ENCODE assay signal across 8 mouse cellular contexts in genomic region chr2:30954797-30955196, GRCm38 (mm10). TPM values are rescaled to one million over a fixed set of nuclear protein-coding genes. Genes with fewer than 3 reads are reported as not detected.
DNase-seq lines count a peak whose midpoint lies in the region; ATAC-seq lines count a peak whose summit lies in the region.
"Had no signal": no experiment of that assay in that cellular context is flagged by ENCODE, and none has a peak within 500 bp of the region (broad histone marks: within the 10 kb centered on the region; RNA-seq: fewer than 3 reads in every experiment).

No protein-coding gene starts in this region.

- peaks cover 20% of the 10 kb centered on the region for H3K4me1 ChIP-seq in forebrain, embryonic 16.5 days (replicated peaks; ENCODE audit: control insufficient read depth, insufficient read depth, low read length)
- peaks cover 53% of the 10 kb centered on the region for H3K4me1 ChIP-seq in liver, embryonic 15.5 days (replicated peaks)

- H3K4me3 ChIP-seq in forebrain, embryonic 16.5 days (replicated peaks; ENCODE audit: low read length), result no peak overlapping the region
- H3K4me3 ChIP-seq in liver, embryonic 15.5 days (replicated peaks), result peak overlapping the region; percentile 89

- H3K9ac ChIP-seq in forebrain, embryonic 16.5 days (replicated peaks; ENCODE audit: low read depth, low read length), result peak overlapping the region; percentile 86
- H3K9ac ChIP-seq in liver, embryonic 15.5 days, result peak overlapping the region; percentile 89; the same call in 1 of the 2 replicates

- no peaks in the 10 kb centered on the region for H3K27me3 ChIP-seq in forebrain, embryonic 16.5 days (replicated peaks; ENCODE audit: control insufficient read depth, insufficient read depth, low read length)
- H3K27me3 ChIP-seq in liver, embryonic 15.5 days, result no peaks in the 10 kb centered on the region

- no peak overlapping the region for H3K27ac ChIP-seq in forebrain, embryonic 16.5 days (ENCODE audit: low read length)
- 0 out of 2 replicates have a peak overlapping the region, but pooled peaks have one; percentile 14 for H3K27ac ChIP-seq in liver, embryonic 15.5 days (replicated peaks)

- no peak for ATAC-seq in forebrain, embryonic 16.5 days
- ATAC-seq in liver, embryonic 15.5 days (ENCODE audit: insufficient read depth), result no peak

- no peaks in the 10 kb centered on the region for H3K9me3 ChIP-seq in forebrain, embryonic 16.5 days (ENCODE audit: control insufficient read depth, low read length)
- no peaks in the 10 kb centered on the region for H3K9me3 ChIP-seq in liver, embryonic 15.5 days (replicated peaks)

- intact Hi-C loops in left cerebral cortex, postnatal 36 days (cut with DNase I), result no loop called here

- DNase-seq in 3T3-L1 (ENCODE audit: low read depth, low spot score), result peak; percentile 59
- peak; percentile 47 for DNase-seq in 416B (ENCODE audit: low read depth)
- DNase-seq in right cerebral cortex, adult 18-20 months, result no peak
- DNase-seq in cerebellum, adult 11-12 months, result no peak
- DNase-seq in left cerebral cortex, postnatal 36 days (ENCODE audit: low spot score in 2 of 2), result no peak
- DNase-seq: thymus, adult 18-20 months had no signal

- 77% methylated on average over 6 of the region's 6 CpGs for WGBS in forebrain, embryonic 16.5 days
- WGBS in liver, embryonic 15.5 days (ENCODE audit: insufficient replicate concordance), result 53% methylated on average over 6 of the region's 6 CpGs

- H3K36me3 ChIP-seq in forebrain, embryonic 16.5 days (ENCODE audit: control insufficient read depth, insufficient read depth), result peaks cover 27% of the 10 kb centered on the region
- peaks cover 49% of the 10 kb centered on the region for H3K36me3 ChIP-seq in liver, embryonic 15.5 days (replicated peaks)

- H3K4me2 ChIP-seq in forebrain, embryonic 16.5 days (ENCODE audit: low read length), result no peak overlapping the region
- peak overlapping the region; percentile 87 for H3K4me2 ChIP-seq in liver, embryonic 15.5 days

RNA-seq across cellular contexts. Expression of gene Tor1b, which starts 2.0 kb away (rescaled TPM):
- 21.3 and 25.3 TPM in 2 replicates for polyA plus RNA-seq in forebrain, embryonic 16.5 days (2015; fragmentation: Nextera tagmentation; extraction: Ambion mirVana)
- polyA plus RNA-seq in liver, embryonic 15.5 days (2015; fragmentation: Nextera tagmentation; extraction: Ambion mirVana), result 14.6 and 16.1 TPM in 2 replicates
- total RNA-seq in left cerebral cortex, postnatal 36 days (2021), result 10 to 100 TPM; 28.4 to 31.8 TPM

RNA-seq across cellular contexts. Expression of gene Tor1a, which starts 12.9 kb away (rescaled TPM):
- 105 and 108 TPM in 2 replicates for polyA plus RNA-seq in forebrain, embryonic 16.5 days (2015; fragmentation: Nextera tagmentation; extraction: Ambion mirVana)
- polyA plus RNA-seq in liver, embryonic 15.5 days (2015; fragmentation: Nextera tagmentation; extraction: Ambion mirVana), result 38.9 and 39.3 TPM in 2 replicates
- 10 to 100 TPM; 36.7 to 46.5 TPM for total RNA-seq in left cerebral cortex, postnatal 36 days (2021)

RNA-seq across cellular contexts. Expression of gene Ptges, which starts 25.1 kb away (rescaled TPM):
- polyA plus RNA-seq in forebrain, embryonic 16.5 days (2015; fragmentation: Nextera tagmentation; extraction: Ambion mirVana), result 3.3 and 4.4 TPM in 2 replicates
- 0.29 and 0.33 TPM in 2 replicates for polyA plus RNA-seq in liver, embryonic 15.5 days (2015; fragmentation: Nextera tagmentation; extraction: Ambion mirVana)
- total RNA-seq in left cerebral cortex, postnatal 36 days (2021), result 1 to 10 TPM; 4.9 to 5.0 TPM

RNA-seq across cellular contexts. Expression of gene BC005624, which starts 27.2 kb away (rescaled TPM):
- polyA plus RNA-seq in forebrain, embryonic 16.5 days (2015; fragmentation: Nextera tagmentation; extraction: Ambion mirVana), result 83.9 and 93.5 TPM in 2 replicates
- polyA plus RNA-seq in liver, embryonic 15.5 days (2015; fragmentation: Nextera tagmentation; extraction: Ambion mirVana), result 23.1 and 24.6 TPM in 2 replicates
- total RNA-seq in left cerebral cortex, postnatal 36 days (2021), result 10 to 100 TPM; 63.9 to 66.9 TPM

RNA-seq across cellular contexts. Expression of gene Usp20, which starts 27.3 kb away (rescaled TPM):
- 37.6 and 48.8 TPM in 2 replicates for polyA plus RNA-seq in forebrain, embryonic 16.5 days (2015; fragmentation: Nextera tagmentation; extraction: Ambion mirVana)
- 4.3 and 4.8 TPM in 2 replicates for polyA plus RNA-seq in liver, embryonic 15.5 days (2015; fragmentation: Nextera tagmentation; extraction: Ambion mirVana)
- total RNA-seq in left cerebral cortex, postnatal 36 days (2021), result 10 to 100 TPM; 74.1 to 80.2 TPM

Comparison
In these comparisons a context has a peak if more than half of its experiments do, and no peak if none do; other contexts are left out.
1. DNase-seq: peak in 3T3-L1 (single experiment) and 416B (single experiment); none in right cerebral cortex, adult 18-20 months (single experiment), cerebellum, adult 11-12 months (single experiment) and left cerebral cortex, postnatal 36 days (0 of 2).